Mouse (Mus musculus): ENCODE data around the gene Sgms1. TPM values are rescaled to one million over a fixed set of nuclear protein-coding genes. Genes with fewer than 3 reads are reported as not detected.
"Not testable (repeated sequence)": the region's sequence is repeated elsewhere in the genome, so short reads cannot be mapped to it uniquely, and the experiment has no call there.

The Sgms1 gene
- polyA plus RNA-seq, 1 experiment from 2014 or later = 28.9 TPM

DNA sequence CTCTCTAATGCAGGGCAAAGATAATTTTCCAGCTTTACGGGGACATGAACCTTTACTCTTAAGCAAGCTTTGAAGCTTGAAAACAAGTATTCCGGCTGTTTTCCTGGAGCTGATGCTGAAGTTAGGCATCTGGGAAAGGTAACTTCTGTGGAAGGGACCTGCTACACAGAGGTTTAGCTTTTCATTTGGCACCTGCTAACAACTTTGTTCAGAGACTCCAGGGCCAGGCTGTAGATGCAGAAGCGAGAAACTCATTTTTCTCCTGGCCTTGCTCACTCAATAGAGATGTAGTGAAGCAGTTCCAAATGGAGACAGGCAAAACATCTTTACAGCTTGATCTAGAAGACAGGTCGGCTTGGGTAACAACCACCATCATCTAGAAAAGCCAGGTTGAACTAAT lies 225.4 kb downstream of the Sgms1 start:
- Histone ChIP-seq H3K9ac (no peak overlapping the region), H3K4me1 (no peaks in the 10 kb centered on the region), H3K4me3 (no peak overlapping the region), H3K27ac (no peak overlapping the region), H3K9me3 (no peaks in the 10 kb centered on the region), H3K36me3 (peaks cover 7% of the 10 kb centered on the region; the same call in 1 of the 2 replicates), H3K4me2 (replicated peaks) (no peak overlapping the region), H3K27me3 (no peaks in the 10 kb centered on the region)
- 91% methylated on average over 4 of the region's 4 CpGs for WGBS
- no peak for ATAC-seq (ENCODE audit: insufficient number of reproducible peaks, insufficient read depth, low FRiP score, low TSS enrichment)

DNA sequence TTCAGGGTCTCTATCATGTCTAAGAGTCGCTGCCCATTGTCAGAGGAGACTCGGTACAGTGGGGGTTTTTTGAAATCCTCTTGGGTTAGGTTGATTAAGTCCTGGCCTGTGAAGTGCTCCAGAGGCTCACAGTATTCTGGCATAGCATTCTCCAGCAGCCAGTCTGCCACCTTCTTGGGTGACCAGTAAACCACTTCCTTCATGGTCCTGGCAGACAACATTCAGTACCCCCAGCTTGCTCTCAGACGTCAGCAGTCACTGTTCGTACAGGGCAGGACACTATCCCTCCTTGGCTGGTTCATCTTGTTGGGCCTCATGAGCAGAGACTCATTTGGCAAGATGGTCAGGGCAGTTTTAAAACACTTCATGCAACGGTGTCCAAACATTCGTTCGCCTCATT lies 229.6 kb downstream of the Sgms1 start:
- no peaks in the 10 kb centered on the region for H3K9me3 ChIP-seq
- H3K4me2 ChIP-seq (replicated peaks) = no peak overlapping the region
- 92% methylated on average over 7 of the region's 7 CpGs for WGBS
- H3K4me1 ChIP-seq = no peaks in the 10 kb centered on the region
- H3K36me3 ChIP-seq = peaks cover 14% of the 10 kb centered on the region
- no peak for ATAC-seq (ENCODE audit: insufficient number of reproducible peaks, insufficient read depth, low FRiP score, low TSS enrichment)
- no peaks in the 10 kb centered on the region for H3K27me3 ChIP-seq
- H3K4me3 ChIP-seq = no peak overlapping the region
- no peak overlapping the region for H3K27ac ChIP-seq
- H3K9ac ChIP-seq = no peak overlapping the region

DNA sequence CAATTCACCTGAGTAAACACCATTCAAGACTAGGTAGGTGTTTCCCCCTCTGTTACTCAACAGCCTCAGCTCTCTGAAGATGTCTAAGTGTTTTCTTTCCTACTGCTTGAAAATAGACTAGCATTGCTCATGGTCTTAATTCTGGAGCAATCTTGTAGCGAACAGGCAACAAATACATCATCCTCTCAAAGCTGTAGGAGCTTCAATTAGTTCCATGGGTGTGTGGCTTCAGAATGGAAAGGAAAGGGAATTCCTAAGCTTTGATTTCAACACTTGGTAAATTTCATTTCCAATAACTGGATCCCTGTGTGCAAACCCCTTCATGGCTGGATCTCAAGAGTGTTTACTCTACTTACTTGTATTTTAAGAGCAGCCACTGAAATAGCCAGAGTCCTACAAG lies 230.3 kb downstream of the Sgms1 start:
- H3K27me3 ChIP-seq = no peaks in the 10 kb centered on the region
- no peak overlapping the region for H3K27ac ChIP-seq
- H3K4me3 ChIP-seq = no peak overlapping the region
- H3K36me3 ChIP-seq = peaks cover 14% of the 10 kb centered on the region
- 84% methylated on average over 1 of the region's 1 CpGs for WGBS
- H3K4me1 ChIP-seq = no peaks in the 10 kb centered on the region
- no peaks in the 10 kb centered on the region for H3K9me3 ChIP-seq
- no peak for ATAC-seq (ENCODE audit: insufficient number of reproducible peaks, insufficient read depth, low FRiP score, low TSS enrichment)
- H3K9ac ChIP-seq = no peak overlapping the region
- no peak overlapping the region for H3K4me2 ChIP-seq (replicated peaks)

DNA sequence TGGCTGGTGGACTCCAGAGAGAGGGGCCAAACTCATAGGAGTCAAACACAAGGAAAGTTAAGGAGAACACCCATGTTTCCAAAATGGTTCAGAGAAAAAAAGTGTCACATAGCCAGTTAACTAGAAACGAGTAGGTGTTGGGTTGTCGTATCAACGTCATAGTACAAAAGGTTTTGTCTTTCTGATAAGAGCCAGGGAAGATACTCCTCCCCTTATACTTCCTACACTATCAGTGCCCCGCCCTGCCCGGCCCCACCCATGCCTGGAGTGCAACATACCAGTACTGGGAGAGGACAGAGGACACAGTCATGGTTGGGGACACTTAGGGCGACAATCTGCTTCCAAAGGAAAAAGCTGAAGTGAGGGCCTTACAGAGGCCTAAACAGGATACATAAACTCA lies 232.5 kb downstream of the Sgms1 start:
- H3K27me3 ChIP-seq = no peaks in the 10 kb centered on the region
- 92% methylated on average over 6 of the region's 6 CpGs for whole genome bisulfite sequencing
- ATAC-seq (ENCODE audit: insufficient number of reproducible peaks, insufficient read depth, low FRiP score, low TSS enrichment) = no peak

DNA sequence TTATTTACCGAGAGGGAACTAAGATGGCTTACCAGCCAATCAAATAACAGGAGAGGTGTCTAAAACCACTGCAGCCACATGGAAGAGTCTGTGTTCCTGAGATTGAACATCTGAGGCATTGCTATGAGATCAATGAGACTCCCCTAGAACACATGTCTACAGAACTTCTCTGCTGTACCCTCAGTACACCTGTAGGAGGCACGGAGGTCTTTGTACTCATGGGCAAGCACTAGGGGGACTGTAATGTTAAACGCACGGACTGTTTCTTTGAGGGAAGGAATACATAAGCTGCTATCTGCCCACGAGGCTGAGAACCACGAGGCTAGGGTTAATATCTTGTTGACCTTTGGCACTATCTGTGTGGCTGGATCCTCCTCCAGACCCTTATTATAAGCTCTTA lies 237.0 kb downstream of the Sgms1 start:
- Histone ChIP-seq H3K36me3 (no peaks in the 10 kb centered on the region), H3K4me2 (replicated peaks) (no peak overlapping the region), H3K27me3 (no peaks in the 10 kb centered on the region), H3K9ac (no peak overlapping the region), H3K27ac (no peak overlapping the region), H3K4me1 (no peaks in the 10 kb centered on the region), H3K4me3 (no peak overlapping the region), H3K9me3 (no peaks in the 10 kb centered on the region)
- no peak for ATAC-seq (ENCODE audit: insufficient number of reproducible peaks, insufficient read depth, low FRiP score, low TSS enrichment)
- 74% methylated on average over 6 of the region's 6 CpGs for WGBS

More for the DNA sequence above, 232.5 kb downstream of the Sgms1 start:
- Histone ChIP-seq H3K36me3 (peaks cover 14% of the 10 kb centered on the region), H3K9me3 (no peaks in the 10 kb centered on the region), H3K27ac (0 out of 2 replicates have a peak overlapping the region, but pooled peaks have one; percentile 12), H3K9ac (no peak overlapping the region), H3K4me2 (replicated peaks) (no peak overlapping the region), H3K4me1 (no peaks in the 10 kb centered on the region), H3K4me3 (no peak overlapping the region)

DNA sequence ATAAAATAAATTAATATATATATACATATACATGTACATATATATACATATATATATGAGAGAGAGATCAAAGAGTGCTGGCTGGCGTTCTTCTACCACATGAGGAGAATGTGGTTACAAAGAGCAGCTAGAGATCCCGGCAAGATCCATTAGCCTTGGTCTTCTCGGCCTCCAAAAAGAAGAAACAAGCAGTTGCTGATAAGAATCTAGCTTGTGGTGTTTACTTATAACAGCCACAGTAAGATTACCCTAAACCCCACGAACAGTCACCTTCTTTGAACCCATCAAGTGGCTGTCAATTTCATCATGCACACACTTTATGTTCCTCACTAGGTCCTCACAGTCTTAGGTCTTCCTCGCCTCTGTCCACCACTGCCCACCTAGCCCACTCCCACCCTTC lies 240.8 kb downstream of the Sgms1 start:
- 88% methylated on average over 5 of the region's 5 CpGs for WGBS
- ATAC-seq (ENCODE audit: insufficient number of reproducible peaks, insufficient read depth, low FRiP score, low TSS enrichment) = no peak
- no peak overlapping the region for H3K4me3 ChIP-seq
- no peaks in the 10 kb centered on the region for H3K36me3 ChIP-seq
- no peaks in the 10 kb centered on the region for H3K4me1 ChIP-seq
- H3K9me3 ChIP-seq = no peaks in the 10 kb centered on the region
- H3K27ac ChIP-seq = no peak overlapping the region
- H3K4me2 ChIP-seq (replicated peaks) = no peak overlapping the region
- H3K9ac ChIP-seq = no peak overlapping the region
- H3K27me3 ChIP-seq = no peaks in the 10 kb centered on the region

DNA sequence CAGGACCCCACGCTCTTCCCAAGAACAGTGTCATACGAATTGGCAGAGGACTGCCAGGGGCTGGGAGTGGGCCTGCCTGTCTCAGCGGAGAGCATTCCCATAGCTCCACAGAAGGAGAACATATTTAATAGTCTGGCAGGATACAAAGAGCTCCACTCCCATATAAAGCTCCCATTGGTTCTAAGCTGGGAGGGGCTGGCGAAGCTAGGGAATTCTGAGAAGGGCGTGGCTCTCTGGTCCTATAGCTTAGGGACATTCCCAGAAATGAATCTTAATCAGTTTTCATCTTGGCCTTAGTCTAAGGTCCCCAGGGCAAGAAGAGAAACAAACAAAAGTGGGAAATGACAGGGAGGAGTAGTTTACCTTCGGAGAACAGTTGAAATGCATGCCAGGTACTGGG lies 247.1 kb downstream of the Sgms1 start:
- Histone ChIP-seq H3K4me3 (no peak overlapping the region), H3K27ac (no peak overlapping the region), H3K27me3 (no peaks in the 10 kb centered on the region), H3K4me2 (replicated peaks) (no peak overlapping the region), H3K36me3 (no peaks in the 10 kb centered on the region), H3K9me3 (no peaks in the 10 kb centered on the region), H3K4me1 (no peaks in the 10 kb centered on the region), H3K9ac (no peak overlapping the region)
- no peak for ATAC-seq (ENCODE audit: insufficient number of reproducible peaks, insufficient read depth, low FRiP score, low TSS enrichment)
- WGBS = 89% methylated on average over 6 of the region's 6 CpGs

DNA sequence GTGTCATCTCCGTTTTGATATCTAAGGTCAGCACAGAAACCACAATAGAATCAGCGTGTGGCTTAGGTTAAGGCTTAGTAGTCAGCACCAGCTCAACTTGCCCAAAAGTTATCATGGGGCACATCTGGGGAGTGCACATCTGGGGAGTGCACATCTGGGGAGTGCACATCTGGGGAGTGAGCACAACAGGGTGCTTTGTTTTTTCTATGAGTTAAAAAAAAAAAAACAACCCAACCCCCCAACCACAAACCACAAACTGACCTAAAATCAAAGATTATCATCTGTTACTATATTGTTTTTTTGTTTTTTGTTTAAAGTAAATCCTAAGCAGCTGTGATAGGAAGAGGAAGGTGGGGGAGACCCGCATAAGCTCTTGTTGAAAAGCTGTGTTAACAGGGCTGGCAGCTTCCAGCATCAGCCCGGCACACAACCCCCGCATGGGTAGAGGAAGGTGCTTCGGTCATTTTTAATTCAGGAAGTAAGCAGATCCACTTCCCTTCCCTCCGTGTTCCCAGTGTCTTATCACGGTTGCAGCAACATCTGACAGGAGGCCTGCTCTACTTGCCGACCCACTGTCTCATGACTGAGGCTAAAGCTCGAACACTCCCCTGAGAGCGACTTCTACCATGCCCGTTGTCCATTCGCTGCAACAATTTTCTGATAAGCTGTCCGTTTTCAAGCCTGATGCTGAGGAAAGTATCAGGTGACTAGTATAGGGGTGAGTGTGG lies 251.0 kb downstream of the Sgms1 start:
- no peaks in the 10 kb centered on the region for H3K27me3 ChIP-seq
- WGBS = 61% methylated on average over 14 of the region's 14 CpGs

DNA sequence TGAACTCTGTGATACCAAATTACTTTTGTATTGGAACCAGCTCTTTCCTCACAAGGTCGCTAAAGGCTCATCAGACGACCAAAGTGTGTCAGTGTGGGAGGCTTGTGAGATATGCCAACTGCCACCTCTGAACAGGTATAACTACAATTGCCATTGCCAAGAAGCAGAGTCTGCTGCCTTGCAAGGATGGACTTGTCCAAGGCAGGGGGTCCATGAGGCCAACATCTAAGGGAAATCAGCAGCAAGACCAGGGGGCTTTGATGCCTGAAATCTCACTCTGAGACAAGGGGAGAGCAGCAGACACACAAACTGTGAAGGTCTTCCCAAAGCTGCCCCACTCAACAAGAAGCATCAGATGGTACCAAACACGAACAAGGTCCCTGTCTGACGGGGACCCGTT lies 251.6 kb downstream of the Sgms1 start:
- no peak overlapping the region for H3K9ac ChIP-seq
- no peak for ATAC-seq (ENCODE audit: insufficient number of reproducible peaks, insufficient read depth, low FRiP score, low TSS enrichment)
- H3K4me2 ChIP-seq (replicated peaks) = no peak overlapping the region
- H3K36me3 ChIP-seq = no peaks in the 10 kb centered on the region
- no peak overlapping the region for H3K4me3 ChIP-seq
- no peak overlapping the region for H3K27ac ChIP-seq
- no peaks in the 10 kb centered on the region for H3K9me3 ChIP-seq
- H3K27me3 ChIP-seq = no peaks in the 10 kb centered on the region
- 0 out of 2 replicates have a peak, but pooled peaks cover 2% of the 10 kb centered on the region for H3K4me1 ChIP-seq
- WGBS = 89% methylated on average over 5 of the region's 5 CpGs

More for the DNA sequence above, 251.0 kb downstream of the Sgms1 start:
- Histone ChIP-seq H3K4me2 (replicated peaks) (no peak overlapping the region), H3K4me3 (no peak overlapping the region), H3K9ac (no peak overlapping the region), H3K36me3 (no peaks in the 10 kb centered on the region), H3K27ac (no peak overlapping the region), H3K4me1 (0 out of 2 replicates have a peak, but pooled peaks cover 2% of the 10 kb centered on the region), H3K9me3 (no peaks in the 10 kb centered on the region)
- no peak for ATAC-seq (ENCODE audit: insufficient number of reproducible peaks, insufficient read depth, low FRiP score, low TSS enrichment)

DNA sequence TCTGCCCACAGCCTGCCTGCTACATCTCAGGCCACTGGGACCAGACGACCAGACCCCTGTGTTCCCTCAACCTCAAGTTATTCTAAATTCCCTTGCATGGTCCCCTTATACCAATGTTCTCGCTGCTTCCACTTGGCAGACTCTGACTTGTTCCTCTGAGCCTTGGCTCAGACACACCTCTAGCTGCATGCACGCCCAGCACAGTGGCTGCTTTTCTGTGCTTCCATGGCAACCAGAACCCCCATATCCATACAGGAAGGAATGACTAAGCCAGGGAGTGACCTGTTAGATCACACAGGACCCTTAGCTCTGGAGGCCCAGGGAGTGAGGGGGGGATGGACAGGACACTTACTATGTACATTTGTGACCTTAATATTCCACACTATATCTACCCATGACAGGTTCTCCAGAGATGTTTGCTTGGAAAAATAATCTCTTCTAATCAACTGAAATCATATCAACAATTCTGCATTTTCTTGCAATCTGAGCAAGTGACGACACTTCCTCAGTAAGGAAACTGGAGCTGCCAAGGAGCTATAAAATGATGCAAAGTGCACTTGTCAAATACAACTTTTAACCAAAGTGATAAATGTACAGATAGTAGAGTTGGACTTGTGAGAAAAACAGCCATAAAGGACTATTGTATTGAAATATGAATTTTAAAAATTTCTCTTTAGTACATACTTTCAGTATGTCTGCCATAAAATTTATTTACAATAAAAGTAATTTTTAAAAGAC lies 252.5 kb downstream of the Sgms1 start:
- Histone ChIP-seq H3K27ac (no peak overlapping the region), H3K4me1 (0 out of 2 replicates have a peak, but pooled peaks cover 2% of the 10 kb centered on the region), H3K36me3 (no peaks in the 10 kb centered on the region), H3K9me3 (no peaks in the 10 kb centered on the region), H3K4me2 (replicated peaks) (no peak overlapping the region), H3K4me3 (no peak overlapping the region), H3K27me3 (no peaks in the 10 kb centered on the region), H3K9ac (no peak overlapping the region)
- WGBS = 55% methylated on average over 4 of the region's 4 CpGs
- ATAC-seq (ENCODE audit: insufficient number of reproducible peaks, insufficient read depth, low FRiP score, low TSS enrichment) = no peak

DNA sequence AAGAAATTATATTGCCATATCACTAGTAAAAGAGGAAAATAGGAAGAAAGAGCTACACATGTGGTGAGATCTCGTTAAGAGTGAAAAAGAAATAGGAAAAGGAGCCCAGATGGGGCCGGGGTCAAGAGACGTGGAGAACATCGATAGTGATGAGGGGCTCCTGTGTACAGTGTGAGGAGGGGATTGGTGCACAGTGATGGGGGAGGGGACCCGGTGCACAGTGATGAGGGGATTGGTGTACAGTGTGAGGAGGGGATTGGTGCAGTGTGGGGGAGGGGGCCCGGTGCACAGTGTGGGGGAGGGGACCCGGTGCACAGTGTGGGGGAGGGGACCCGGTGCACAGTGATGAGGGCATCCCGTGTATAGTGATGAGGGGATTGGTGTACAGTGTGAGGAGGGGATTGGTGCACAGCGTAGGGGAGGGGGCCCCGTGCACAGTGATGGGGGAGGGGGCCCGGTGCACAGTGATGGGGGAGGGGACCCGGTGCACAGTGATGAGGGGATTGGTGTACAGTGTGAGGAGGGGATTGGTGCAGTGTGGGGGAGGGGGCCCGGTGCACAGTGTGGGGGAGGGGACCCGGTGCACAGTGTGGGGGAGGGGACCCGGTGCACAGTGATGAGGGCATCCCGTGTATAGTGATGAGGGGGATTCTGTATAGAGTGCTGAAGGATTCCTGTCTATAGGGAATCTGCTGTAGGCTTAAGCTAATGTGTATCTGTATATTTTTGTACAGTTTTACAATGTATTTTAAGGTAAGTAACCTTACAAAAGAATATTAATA lies 257.6 kb downstream of the Sgms1 start:
- not testable (repeated sequence) for H3K9me3 ChIP-seq; H3K27ac ChIP-seq; H3K4me2 ChIP-seq (replicated peaks); H3K4me3 ChIP-seq; H3K9ac ChIP-seq; H3K4me1 ChIP-seq; H3K27me3 ChIP-seq; H3K36me3 ChIP-seq
- ATAC-seq (ENCODE audit: insufficient number of reproducible peaks, insufficient read depth, low FRiP score, low TSS enrichment) = peak; percentile 74; the same call in 1 of the 2 replicates
- 81% methylated on average over 17 of the region's 17 CpGs for WGBS
